Mouse (Mus musculus): ENCODE measurements around the gene Il1r1.

Gene Il1r1

GRCm38 (mm10) chr1:40224539-40225284 is at the start of gene Il1r1:
Gene Il1r1 (plus strand): TSS chr1:40225080.
- DNase-seq, result no peak

DNA sequence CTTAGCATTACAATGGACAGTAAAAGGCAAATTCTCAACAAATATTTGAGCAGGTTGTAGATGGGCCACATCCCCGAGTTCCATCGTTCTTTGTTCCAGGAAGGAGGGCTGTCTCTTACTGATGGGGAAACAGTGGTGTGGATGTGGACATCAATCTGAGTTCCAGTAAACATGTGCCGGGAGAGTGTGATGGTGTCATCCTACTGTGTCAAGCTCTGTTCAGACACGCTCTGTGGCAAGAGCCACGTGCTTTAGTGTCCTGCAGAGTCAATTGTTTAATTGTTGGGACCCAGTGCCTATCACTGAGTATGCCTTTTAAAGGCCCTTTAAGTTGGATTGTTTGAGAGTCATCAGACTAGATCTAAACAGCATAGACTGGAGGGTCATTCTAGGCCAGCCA is 49.8 kb upstream of the Il1r1 start:
- DNase-seq, result no peak

- no peak for DNase-seq
Measured at GRCm38 (mm10) chr1:40175797-40176196, 49.1 kb upstream of the Il1r1 start.

DNA sequence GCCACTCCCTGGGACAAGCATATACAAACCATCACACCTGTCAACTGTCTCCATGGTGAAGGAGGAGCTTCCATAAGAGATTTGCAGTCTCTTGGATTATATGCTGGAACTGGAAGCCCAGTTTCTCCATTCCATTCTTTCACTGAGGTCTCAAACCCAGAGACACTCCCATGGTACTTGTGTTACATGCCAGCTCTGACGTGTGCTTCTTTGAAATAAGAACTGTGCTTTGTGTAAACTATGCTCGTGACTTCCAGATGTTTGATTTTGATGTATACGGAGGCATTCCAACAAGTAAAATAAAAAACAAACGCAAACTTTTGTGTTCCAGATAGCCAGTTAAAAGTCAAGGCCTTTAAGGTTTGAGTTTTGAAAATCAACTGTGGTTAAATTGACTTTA is 45.8 kb upstream of the Il1r1 start:
- no peak for DNase-seq

DNA sequence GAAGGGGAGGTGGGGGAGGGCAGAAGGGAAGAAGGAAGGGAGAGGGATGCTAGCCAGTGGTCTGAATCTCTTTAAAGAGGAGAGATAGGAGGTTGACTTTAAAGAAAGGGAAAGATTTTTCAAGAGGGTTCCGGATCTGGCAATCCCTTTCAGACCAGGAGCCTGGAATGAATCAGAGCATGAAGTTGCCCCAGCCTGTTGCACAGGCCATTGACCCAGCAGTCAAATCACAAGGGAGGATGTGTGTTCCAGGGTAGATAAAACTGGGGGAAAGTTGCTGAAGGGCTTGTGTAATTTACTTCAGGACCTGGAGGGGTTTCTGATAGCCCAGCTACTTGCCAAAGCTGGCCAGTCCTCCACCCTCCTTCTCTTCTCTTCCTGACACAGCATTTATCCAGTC is 45.4 kb upstream of the Il1r1 start:
- no peak for DNase-seq

GRCm38 (mm10) chr1:40180861-40181260 is 44.0 kb upstream of the Il1r1 start:
- no peak for DNase-seq

- no peak for DNase-seq
Measured at GRCm38 (mm10) chr1:40181716-40182115, 43.2 kb upstream of the Il1r1 start.

- DNase-seq, result no peak
Measured at GRCm38 (mm10) chr1:40183410-40183809, 41.5 kb upstream of the Il1r1 start.

GRCm38 (mm10) chr1:40187961-40188360 is 36.9 kb upstream of the Il1r1 start:
- DNase-seq, result no peak

DNA sequence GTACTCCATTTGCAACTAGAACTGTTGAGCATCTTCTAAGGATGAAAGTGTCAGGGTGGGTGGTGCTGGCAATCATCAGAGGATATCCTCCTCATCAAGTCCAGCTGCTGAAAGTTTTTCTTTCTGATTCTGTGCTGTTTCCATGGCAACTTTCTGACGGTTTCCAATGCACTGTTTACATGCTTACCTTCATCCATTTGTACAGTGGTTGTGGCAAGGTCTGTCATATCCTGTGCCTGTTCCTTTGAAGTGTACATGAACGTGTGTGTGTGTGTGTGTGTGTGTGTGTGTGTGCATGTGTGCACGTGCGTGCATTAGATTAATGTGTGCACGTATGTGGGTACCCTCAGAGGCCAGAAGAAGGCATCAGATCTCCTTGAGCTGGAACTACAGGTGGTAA is 34.9 kb upstream of the Il1r1 start:
- DNase-seq, result no peak

- DNase-seq, result no peak
Measured at GRCm38 (mm10) chr1:40190837-40191236, 34.0 kb upstream of the Il1r1 start.

DNA sequence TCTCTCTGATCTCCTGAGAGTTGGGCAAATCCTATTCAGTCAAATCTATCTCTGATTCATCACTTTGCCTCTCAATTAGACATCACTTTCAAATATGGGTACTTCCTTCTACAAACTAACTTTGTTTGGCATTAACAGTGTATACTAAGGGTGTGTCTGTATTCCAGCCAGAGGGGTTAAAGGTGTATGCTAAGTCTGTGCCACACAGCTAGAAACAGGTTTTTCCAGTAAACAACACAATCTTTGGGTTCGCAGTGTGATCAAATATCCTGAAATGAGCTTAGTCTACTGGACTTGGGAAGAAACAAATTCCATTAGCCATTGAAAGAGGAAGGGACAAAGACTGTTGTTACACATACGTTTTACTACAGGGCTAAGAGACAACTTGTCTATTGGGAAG is 30.6 kb upstream of the Il1r1 start:
- DNase-seq, result no peak

GRCm38 (mm10) chr1:40213337-40214159 is 11.3 kb upstream of the Il1r1 start:
- DNase-seq, result no peak

- no peak for DNase-seq
Measured at GRCm38 (mm10) chr1:40217521-40217920, 7.4 kb upstream of the Il1r1 start.

DNA sequence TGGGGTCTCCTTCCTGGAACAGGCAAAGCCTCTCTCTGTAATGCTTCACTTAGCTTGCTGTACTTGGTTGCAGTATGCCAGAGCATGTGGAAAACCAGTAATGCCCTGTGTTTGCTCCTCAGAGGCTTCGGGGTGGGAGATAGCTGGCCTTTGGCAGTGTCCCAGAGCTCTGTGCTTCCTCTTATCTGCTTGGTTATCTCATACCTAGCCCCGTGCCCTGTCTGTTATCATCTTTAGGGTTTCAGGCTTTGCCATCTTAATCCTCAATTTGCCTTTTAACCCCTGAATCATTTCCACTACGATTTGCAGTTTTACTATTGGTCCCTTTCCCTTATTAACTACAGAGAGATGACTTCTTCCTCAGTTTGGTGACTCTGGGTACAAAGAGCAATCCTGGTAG is 6.3 kb upstream of the Il1r1 start:
- no peak for DNase-seq

GRCm38 (mm10) chr1:40220549-40220948 is 4.3 kb upstream of the Il1r1 start:
- DNase-seq, result no peak

- DNase-seq, result no peak
Measured at GRCm38 (mm10) chr1:40221864-40222263, 3.0 kb upstream of the Il1r1 start.

DNA sequence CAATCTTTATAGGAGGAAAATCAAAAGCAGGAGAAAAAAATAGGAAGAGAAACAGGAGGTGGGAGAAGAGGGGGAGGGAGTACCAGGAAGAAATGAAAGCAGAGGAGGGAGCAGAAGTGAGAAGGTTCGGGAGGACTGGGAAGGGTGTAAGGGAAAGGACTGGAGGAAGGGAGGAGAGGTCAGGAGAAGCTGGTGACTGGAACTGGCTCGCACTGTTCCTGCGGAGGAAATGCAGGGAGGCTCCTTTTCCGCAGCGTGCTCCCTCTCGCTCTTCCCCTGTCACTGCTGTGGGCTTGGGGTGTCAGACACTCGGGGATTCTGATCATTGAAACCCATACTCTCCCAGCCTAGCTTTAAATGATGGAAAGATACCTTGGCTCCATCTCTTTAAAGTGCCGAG is 2.2 kb upstream of the Il1r1 start:
- DNase-seq, result no peak

DNA sequence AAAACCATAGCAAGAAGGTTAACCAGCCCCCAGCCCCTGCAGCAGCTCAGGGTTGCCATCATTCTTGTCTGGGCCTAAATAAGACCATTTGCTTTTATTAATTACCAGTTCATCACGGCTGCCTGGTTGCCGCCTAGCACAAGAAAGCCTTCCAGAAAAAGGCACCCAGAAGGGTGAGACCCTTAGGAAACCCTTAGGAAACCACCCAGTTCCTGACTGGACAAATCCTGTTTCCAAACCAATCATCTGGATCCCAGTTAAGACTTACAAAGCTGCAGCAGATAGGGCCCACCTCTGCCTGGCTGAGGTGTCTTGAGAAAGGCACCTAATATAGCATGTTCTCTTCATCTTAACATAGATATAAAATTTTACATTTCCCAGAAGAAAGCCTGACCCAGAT is 1.3 kb upstream of the Il1r1 start:
- no peak for DNase-seq

GRCm38 (mm10) chr1:40225580-40225979 is 700 bp downstream of the Il1r1 start:
- DNase-seq, result no peak

DNA sequence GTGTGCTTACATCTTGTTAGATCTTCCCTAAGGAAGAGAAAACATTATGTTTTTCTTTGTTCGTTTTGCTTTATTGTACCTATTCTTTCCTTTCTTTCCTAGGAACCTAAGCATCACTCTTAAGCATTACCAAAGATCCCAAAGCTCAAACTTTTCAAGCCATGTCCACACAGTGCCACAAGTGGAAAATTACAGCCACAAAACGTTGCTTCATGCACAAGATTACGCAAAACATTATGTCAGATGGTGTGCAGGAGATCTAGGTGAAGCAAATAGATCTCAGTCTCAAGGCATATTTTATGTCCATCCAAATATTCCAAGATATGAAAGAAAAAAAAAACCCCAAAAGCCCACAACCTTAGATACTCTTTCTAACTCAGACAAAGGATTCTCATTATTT is 4.2 kb downstream of the Il1r1 start:
- DNase-seq, result no peak

DNA sequence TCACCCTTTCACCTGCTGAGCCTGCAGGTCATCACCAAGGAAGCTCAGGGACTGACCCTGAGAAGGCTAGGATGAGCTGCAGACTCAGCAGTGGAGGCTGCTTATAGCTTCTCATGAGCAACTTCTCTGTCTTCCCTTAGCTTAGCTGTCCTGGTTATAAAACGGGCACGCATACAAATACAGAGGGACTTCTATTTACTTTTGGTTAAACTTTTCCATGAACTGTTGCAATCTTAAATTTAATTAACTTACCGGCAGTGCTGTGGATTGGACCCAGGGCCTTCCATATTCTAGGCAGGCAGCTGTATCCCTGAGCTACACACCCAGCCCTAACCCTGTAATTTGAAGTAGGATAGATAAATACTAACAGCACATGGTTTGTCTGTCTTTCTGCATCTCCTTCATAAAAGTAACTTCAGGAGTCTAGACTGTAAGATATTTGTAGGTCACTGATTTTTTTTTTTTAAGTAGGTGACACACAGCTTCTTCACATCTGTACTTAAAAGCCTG is 4.9 kb downstream of the Il1r1 start:
- no peak for DNase-seq

GRCm38 (mm10) chr1:40230336-40230735 is 5.5 kb downstream of the Il1r1 start:
- no peak for DNase-seq

DNA sequence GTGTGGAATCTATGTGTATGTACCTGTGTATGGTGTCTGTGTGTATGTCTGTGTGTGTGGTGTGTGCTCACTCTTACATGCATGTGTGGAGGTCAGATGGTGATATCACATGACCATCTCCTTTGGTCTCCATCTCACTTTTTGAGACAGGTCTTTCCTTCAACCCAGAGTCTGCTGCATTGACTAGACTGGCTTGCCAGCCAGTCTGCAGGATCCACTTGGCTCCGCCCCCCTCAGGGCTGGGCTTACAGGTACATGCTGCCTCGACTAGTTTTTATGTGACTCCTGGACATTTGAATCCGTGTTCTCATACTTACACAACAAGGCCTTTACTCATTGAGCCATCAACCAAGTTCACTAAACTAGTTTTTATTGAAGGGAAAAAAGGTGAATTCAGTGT is 6.2 kb downstream of the Il1r1 start:
- DNase-seq, result no peak
